Comparison of ENCODE assay signal across 14 mouse cellular contexts in the genomic region with DNA sequence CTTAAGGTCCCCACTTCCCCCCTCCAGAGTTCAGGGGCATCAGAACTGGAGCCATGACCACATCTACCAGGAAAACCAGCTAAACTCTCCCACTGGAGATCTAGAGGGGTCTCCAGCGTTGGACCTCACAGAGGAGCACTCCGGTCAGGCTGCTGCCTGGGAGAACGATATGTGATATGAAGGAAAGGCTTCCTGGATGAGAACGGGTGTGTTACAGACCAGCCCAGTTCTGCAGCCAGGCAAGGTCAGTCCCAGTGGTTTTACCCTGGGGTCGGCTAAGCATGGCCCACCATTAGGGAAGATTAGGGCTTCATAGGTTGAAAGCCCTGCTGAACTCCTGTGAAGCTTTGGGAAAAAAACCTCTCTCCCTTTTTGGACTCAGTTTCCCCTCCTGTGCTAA. TPM values are rescaled to one million over a fixed set of nuclear protein-coding genes. Genes with fewer than 3 reads are reported as not detected.
DNase-seq lines count a peak whose midpoint lies in the region; ATAC-seq and TF ChIP-seq lines count a peak whose summit lies in the region.
"Had no signal": no experiment of that assay in that cellular context is flagged by ENCODE, and none has a peak within 500 bp of the region (broad histone marks: within the 10 kb centered on the region; RNA-seq: fewer than 3 reads in every experiment).

No protein-coding gene starts in this region.

- TF ChIP-seq CTCF in E14TG2a.4 (conservative IDR thresholded peaks at IDR 0.05; ENCODE audit: low read length), result no peak
- TF ChIP-seq CTCF in embryonic fibroblast, embryonic 13.5 days (IDR thresholded peaks at IDR 0.05; ENCODE audit: borderline replicate concordance, insufficient read depth, low read length), result no peak
- TF ChIP-seq CTCF in liver, embryonic 14.5 days (IDR thresholded peaks at IDR 0.05; ENCODE audit: low read depth), result no peak
- TF ChIP-seq CTCF in hindbrain, postnatal 0 days (IDR thresholded peaks at IDR 0.05; ENCODE audit: low read depth), result no peak

- H3K27me3 ChIP-seq in heart, embryonic 12.5 days (replicated peaks), result no peaks in the 10 kb centered on the region
- peaks cover 4% of the 10 kb centered on the region; the same call in 1 of the 2 replicates for H3K27me3 ChIP-seq in E14TG2a.4 (ENCODE audit: insufficient read depth, low read length)
- H3K27me3 ChIP-seq in liver, embryonic 14.5 days (ENCODE audit: control insufficient read depth, insufficient read depth, low read length), result no peaks in the 10 kb centered on the region; the same call in 1 of the 2 replicates
- H3K27me3 ChIP-seq in hindbrain, postnatal 0 days (ENCODE audit: insufficient read depth, low read length), result no peaks in the 10 kb centered on the region
- H3K27me3 ChIP-seq: limb, embryonic 15.5 days; neural tube, embryonic 12.5 days; Patski had no signal

- H3K9me3 ChIP-seq in heart, embryonic 12.5 days (replicated peaks), result no peaks in the 10 kb centered on the region
- H3K9me3 ChIP-seq in E14TG2a.4 (ENCODE audit: low read length), result no peaks in the 10 kb centered on the region
- no peaks in the 10 kb centered on the region for H3K9me3 ChIP-seq in liver, embryonic 14.5 days (ENCODE audit: control insufficient read depth, low read length)
- H3K9me3 ChIP-seq in hindbrain, postnatal 0 days (ENCODE audit: low read length), result no peaks in the 10 kb centered on the region
- H3K9me3 ChIP-seq: limb, embryonic 15.5 days; neural tube, embryonic 12.5 days had no signal

- no peak overlapping the region for H3K4me3 ChIP-seq in heart, embryonic 12.5 days
- 0 out of 2 replicates have a peak overlapping the region, but pooled peaks have one; percentile 13 for H3K4me3 ChIP-seq in E14TG2a.4 (replicated peaks; ENCODE audit: low read length)
- H3K4me3 ChIP-seq in embryonic fibroblast, embryonic 13.5 days (ENCODE audit: insufficient read depth, low read length), result no peak overlapping the region
- peak overlapping the region in 1 of 2 experiments; percentile 27; a peak in 3 of 4 replicates for H3K4me3 ChIP-seq in liver, embryonic 14.5 days (ENCODE audit: insufficient read depth in 1 of 2, low read depth in 2 of 2, low read length in 2 of 2)
- H3K4me3 ChIP-seq in hindbrain, postnatal 0 days (ENCODE audit: low read length), result no peak overlapping the region
- H3K4me3 ChIP-seq: limb, embryonic 15.5 days; neural tube, embryonic 12.5 days had no signal

- no peak for DNase-seq in heart, adult 9 months (ENCODE audit: low spot score in 2 of 2)
- DNase-seq in liver, embryonic 14.5 days (ENCODE audit: low read depth in 3 of 3, low spot score in 3 of 3), result no peak
- DNase-seq in left cerebral cortex, adult 8-10 months (ENCODE audit: low spot score in 2 of 2), result no peak
- DNase-seq in hindbrain, postnatal 0 days (ENCODE audit: low spot score), result no peak
- DNase-seq: cerebellum, postnatal 14 days; spleen, adult 18-20 months; thymus, adult 18-20 months had no signal

- TF ChIP-seq EP300 in liver, embryonic 14.5 days (IDR thresholded peaks at IDR 0.05; ENCODE audit: low read depth), result no peak

- 0 out of 2 replicates have a peak overlapping the region, but pooled peaks have one; percentile 26 for H3K9ac ChIP-seq in heart, embryonic 12.5 days
- peak overlapping the region; percentile 65 for H3K9ac ChIP-seq in liver, embryonic 14.5 days (replicated peaks)
- no peak overlapping the region for H3K9ac ChIP-seq in hindbrain, postnatal 0 days (replicated peaks; ENCODE audit: low read length)
- H3K9ac ChIP-seq: limb, embryonic 15.5 days; neural tube, embryonic 12.5 days had no signal

- H3K4me2 ChIP-seq in heart, embryonic 12.5 days, result 0 out of 2 replicates have a peak overlapping the region, but pooled peaks have one; percentile 20
- peak overlapping the region; percentile 78 for H3K4me2 ChIP-seq in liver, embryonic 14.5 days (ENCODE audit: low read depth)
- no peak overlapping the region for H3K4me2 ChIP-seq in hindbrain, postnatal 0 days (ENCODE audit: low read depth, low read length)
- H3K4me2 ChIP-seq: limb, embryonic 15.5 days; neural tube, embryonic 12.5 days had no signal

- WGBS in heart, embryonic 12.5 days, result 59% methylated on average over 5 of the region's 5 CpGs
- 15% methylated on average over 5 of the region's 5 CpGs for WGBS in liver, embryonic 14.5 days (ENCODE audit: insufficient replicate concordance)
- 89% methylated on average over 5 of the region's 5 CpGs for WGBS in hindbrain, postnatal 0 days

- 0 out of 2 replicates have a peak overlapping the region, but pooled peaks have one; percentile 12 for H3K27ac ChIP-seq in heart, embryonic 12.5 days (ENCODE audit: poor library complexity, severe bottlenecking)
- H3K27ac ChIP-seq in embryonic fibroblast, embryonic 13.5 days (ENCODE audit: insufficient read depth, low read length), result peak overlapping the region; percentile 29
- peak overlapping the region; percentile 88 for H3K27ac ChIP-seq in liver, embryonic 14.5 days
- H3K27ac ChIP-seq in hindbrain, postnatal 0 days, result no peak overlapping the region
- H3K27ac ChIP-seq: limb, embryonic 15.5 days; neural tube, embryonic 12.5 days had no signal

- no peak for ATAC-seq in heart, embryonic 12.5 days (ENCODE audit: insufficient number of reproducible peaks, low FRiP score)
- ATAC-seq in liver, embryonic 14.5 days (ENCODE audit: insufficient read depth), result peak; percentile 77
- ATAC-seq in hindbrain, postnatal 0 days, result no peak
- ATAC-seq: Patski had no signal

- H3K36me3 ChIP-seq in heart, embryonic 12.5 days, result no peaks in the 10 kb centered on the region
- peaks cover 17% of the 10 kb centered on the region for H3K36me3 ChIP-seq in E14TG2a.4 (ENCODE audit: insufficient read depth, low read length)
- H3K36me3 ChIP-seq in liver, embryonic 14.5 days (replicated peaks; ENCODE audit: control insufficient read depth, insufficient read depth, low read depth), result no peaks in the 10 kb centered on the region
- H3K36me3 ChIP-seq in hindbrain, postnatal 0 days (ENCODE audit: insufficient read depth, low read length), result no peaks in the 10 kb centered on the region
- H3K36me3 ChIP-seq: limb, embryonic 15.5 days; neural tube, embryonic 12.5 days had no signal

- peaks cover 52% of the 10 kb centered on the region for H3K4me1 ChIP-seq in heart, embryonic 12.5 days (replicated peaks)
- H3K4me1 ChIP-seq in E14TG2a.4 (replicated peaks; ENCODE audit: low read depth, low read length), result peaks cover 92% of the 10 kb centered on the region
- H3K4me1 ChIP-seq in embryonic fibroblast, embryonic 13.5 days (ENCODE audit: control insufficient read depth, insufficient read depth, low read length), result peaks cover 10% of the 10 kb centered on the region
- peaks cover 35 to 36% of the 10 kb centered on the region in 2 experiments for H3K4me1 ChIP-seq in liver, embryonic 14.5 days (replicated peaks; ENCODE audit: control insufficient read depth in 2 of 2, insufficient read depth in 2 of 2, low read length in 1 of 2)
- H3K4me1 ChIP-seq in hindbrain, postnatal 0 days (ENCODE audit: insufficient read depth, low read length), result no peaks in the 10 kb centered on the region

- TF ChIP-seq POLR2A in embryonic fibroblast, embryonic 13.5 days (IDR thresholded peaks at IDR 0.05; ENCODE audit: low read depth, low read length), result no peak

RNA-seq across cellular contexts. Expression of gene Islr2, which starts 9.3 kb away (rescaled TPM):
- 0.05 TPM in 1 of 2 replicates, not detected in the other for polyA plus RNA-seq in heart, embryonic 12.5 days (2016; fragmentation: Nextera tagmentation; extraction: Ambion mirVana)
- polyA plus RNA-seq in embryonic fibroblast, embryonic 13.5 days (2011; ENCODE audit: insufficient read length, low read depth, missing spikeins), result 0.30 TPM in 1 of 2 replicates, not detected in the other
- polyA plus RNA-seq in liver, embryonic 14.5 days (2012; rRNA removed), result 0.03 and 0.35 TPM in 2 replicates
- not detected in 2 replicates for polyA plus RNA-seq in liver, embryonic 14.5 days (2014; fragmentation: Nextera tagmentation; extraction: Ambion mirVana)
- 10 to 100 TPM; 63.9 to 73.8 (median 69.4) TPM for total RNA-seq in left cerebral cortex, adult 8-10 months (2022)
- total RNA-seq in hindbrain, postnatal 0 days (2014; rRNA removed), result 293 and 343 TPM in 2 replicates
- polyA plus RNA-seq in hindbrain, postnatal 0 days (2015; fragmentation: Nextera tagmentation; extraction: Ambion mirVana), result 15.8 and 19.2 TPM in 2 replicates

RNA-seq across cellular contexts. Expression of gene Islr, which starts 9.3 kb away (rescaled TPM):
- polyA plus RNA-seq in heart, embryonic 12.5 days (2016; fragmentation: Nextera tagmentation; extraction: Ambion mirVana), result 8.5 and 8.6 TPM in 2 replicates
- 17.8 and 36.3 TPM in 2 replicates for polyA plus RNA-seq in embryonic fibroblast, embryonic 13.5 days (2011; ENCODE audit: insufficient read length, low read depth, missing spikeins)
- polyA plus RNA-seq in liver, embryonic 14.5 days (2012; rRNA removed), result 3.3 and 3.6 TPM in 2 replicates
- polyA plus RNA-seq in liver, embryonic 14.5 days (2014; fragmentation: Nextera tagmentation; extraction: Ambion mirVana), result 1.1 and 1.7 TPM in 2 replicates
- 10 to 100 TPM; 14.8 to 23.4 (median 18.9) TPM for total RNA-seq in left cerebral cortex, adult 8-10 months (2022)
- total RNA-seq in hindbrain, postnatal 0 days (2014; rRNA removed), result 57.9 and 72.8 TPM in 2 replicates
- polyA plus RNA-seq in hindbrain, postnatal 0 days (2015; fragmentation: Nextera tagmentation; extraction: Ambion mirVana), result 29.9 and 33.5 TPM in 2 replicates
- total RNA-seq: megakaryocyte-erythroid progenitor cell, adult 5-6 weeks had no signal

RNA-seq across cellular contexts. Expression of gene Pml, which starts 36.2 kb away (rescaled TPM):
- polyA plus RNA-seq in heart, embryonic 12.5 days (2016; fragmentation: Nextera tagmentation; extraction: Ambion mirVana), result 15.2 and 15.5 TPM in 2 replicates
- 56.3 and 86.6 TPM in 2 replicates for polyA plus RNA-seq in embryonic fibroblast, embryonic 13.5 days (2011; ENCODE audit: insufficient read length, low read depth, missing spikeins)
- polyA plus RNA-seq in liver, embryonic 14.5 days (2012; rRNA removed), result 16.7 and 17.6 TPM in 2 replicates
- polyA plus RNA-seq in liver, embryonic 14.5 days (2014; fragmentation: Nextera tagmentation; extraction: Ambion mirVana), result 17.1 and 19.3 TPM in 2 replicates
- total RNA-seq in left cerebral cortex, adult 8-10 months (2022), result 10 to 100 TPM; 15.3 to 20.3 (median 17.5) TPM
- total RNA-seq in hindbrain, postnatal 0 days (2014; rRNA removed), result 11.4 and 17.0 TPM in 2 replicates
- 3.2 and 4.8 TPM in 2 replicates for polyA plus RNA-seq in hindbrain, postnatal 0 days (2015; fragmentation: Nextera tagmentation; extraction: Ambion mirVana)

RNA-seq across cellular contexts. Expression of gene Stoml1, which starts 39.6 kb away (rescaled TPM):
- 24.0 and 24.7 TPM in 2 replicates for polyA plus RNA-seq in heart, embryonic 12.5 days (2016; fragmentation: Nextera tagmentation; extraction: Ambion mirVana)
- 25.9 and 27.0 TPM in 2 replicates for polyA plus RNA-seq in embryonic fibroblast, embryonic 13.5 days (2011; ENCODE audit: insufficient read length, low read depth, missing spikeins)
- polyA plus RNA-seq in liver, embryonic 14.5 days (2012; rRNA removed), result 4.1 and 4.8 TPM in 2 replicates
- polyA plus RNA-seq in liver, embryonic 14.5 days (2014; fragmentation: Nextera tagmentation; extraction: Ambion mirVana), result 2.5 and 3.8 TPM in 2 replicates
- 10 to 100 TPM; 65.6 to 69.4 (median 67.4) TPM for total RNA-seq in left cerebral cortex, adult 8-10 months (2022)
- 145 and 157 TPM in 2 replicates for total RNA-seq in hindbrain, postnatal 0 days (2014; rRNA removed)
- polyA plus RNA-seq in hindbrain, postnatal 0 days (2015; fragmentation: Nextera tagmentation; extraction: Ambion mirVana), result 136 and 141 TPM in 2 replicates

Comparison
In these comparisons a context has a peak if more than half of its experiments do, and no peak if none do; other contexts are left out.
1. RNA of gene Islr2, which starts 9.3 kb away (polyA plus RNA-seq): 15.8 to 19.2 TPM in hindbrain, postnatal 0 days; 0.30 TPM in embryonic fibroblast, embryonic 13.5 days, 0.05 TPM in heart, embryonic 12.5 days and 0.03 to 0.35 TPM in liver, embryonic 14.5 days; every median in the first group is over 10 times any median in the second.